Mouse (Mus musculus): ENCODE data around the gene Itgal. TPM values are rescaled to one million over a fixed set of nuclear protein-coding genes. Genes with fewer than 3 reads are reported as not detected.

Itgal gene
- polyA plus RNA-seq, 2 experiments: 4.0 to 6.4 TPM

DNA sequence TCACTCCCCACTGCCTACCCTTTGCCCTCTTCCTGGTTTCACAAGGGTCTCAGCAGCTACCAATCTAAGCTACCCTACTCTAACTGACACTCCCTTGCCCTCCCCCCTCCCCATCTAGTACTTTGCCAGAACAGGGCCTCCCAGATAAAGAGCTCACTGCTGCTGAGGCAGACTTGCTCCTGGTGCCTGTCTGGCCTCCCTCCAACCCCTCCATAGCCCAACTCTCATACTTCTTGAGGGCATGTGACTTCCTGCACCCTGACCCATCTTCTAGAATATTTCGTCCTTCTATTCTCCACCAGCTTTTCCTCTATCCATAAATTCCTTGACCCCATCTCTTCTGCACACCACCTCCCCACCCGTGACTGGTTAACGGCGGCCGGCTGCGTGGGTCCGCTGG is 46.8 kb downstream of the Itgal start:
- H3K9me3 ChIP-seq (ENCODE audit: control insufficient read depth, low read length): no peaks in the 10 kb centered on the region
- DNase-seq (ENCODE audit: low read depth in 3 of 3, low spot score in 3 of 3) (no peak), ATAC-seq (ENCODE audit: insufficient read depth) (no peak)
- peaks cover 5 to 7% of the 10 kb centered on the region in 2 experiments; a peak in 3 of 4 replicates for H3K4me1 ChIP-seq (replicated peaks; ENCODE audit: control insufficient read depth in 2 of 2, insufficient read depth in 2 of 2, low read length in 1 of 2)
- TF ChIP-seq CTCF (IDR thresholded peaks at IDR 0.05; ENCODE audit: low read depth): no peak
- no peak for TF ChIP-seq EP300 (IDR thresholded peaks at IDR 0.05; ENCODE audit: low read depth)
- no peak overlapping the region for H3K9ac ChIP-seq (replicated peaks)
- H3K27me3 ChIP-seq (ENCODE audit: control insufficient read depth, insufficient read depth, low read length): no peaks in the 10 kb centered on the region
- WGBS (ENCODE audit: insufficient replicate concordance): 84% methylated on average over 7 of the region's 7 CpGs
- no peak overlapping the region for H3K27ac ChIP-seq
- no peak overlapping the region for H3K4me2 ChIP-seq (ENCODE audit: low read depth)
- no peak overlapping the region for H3K4me3 ChIP-seq (ENCODE audit: insufficient read depth in 1 of 2, low read depth in 2 of 2, low read length in 2 of 2)
- no peaks in the 10 kb centered on the region for H3K36me3 ChIP-seq (replicated peaks; ENCODE audit: control insufficient read depth, insufficient read depth, low read depth)

DNA sequence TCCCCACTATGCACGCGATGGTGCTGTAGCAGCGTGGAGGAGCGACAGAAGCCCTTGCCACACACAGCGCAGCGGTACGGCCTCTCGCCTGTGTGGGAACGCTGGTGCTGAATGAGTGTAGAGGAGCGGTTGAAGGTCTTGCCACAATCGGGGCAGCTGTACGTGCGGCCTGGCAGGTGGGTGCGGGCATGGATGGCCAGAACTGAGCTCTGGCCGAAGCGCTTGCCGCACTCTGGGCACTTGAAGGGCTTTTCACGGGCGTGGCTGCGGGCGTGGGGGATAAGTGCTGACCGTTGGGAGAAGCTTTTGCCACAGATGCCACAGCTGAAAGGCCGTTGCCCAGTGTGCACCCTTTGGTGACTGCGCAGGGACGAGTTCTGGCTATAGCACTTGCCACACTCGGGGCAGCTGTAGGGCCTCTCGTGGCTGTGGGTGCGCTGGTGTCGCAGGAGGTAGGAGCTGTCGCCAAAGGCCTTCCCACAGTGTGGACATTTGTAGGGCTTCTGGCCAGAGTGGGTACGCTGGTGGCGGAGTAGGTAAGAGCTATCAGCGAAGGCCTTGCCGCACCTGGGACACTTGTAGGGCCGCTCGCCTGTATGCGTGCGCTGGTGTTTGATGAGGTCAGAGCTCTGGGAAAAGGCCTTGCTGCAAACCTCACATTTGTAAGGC is 47.4 kb downstream of the Itgal start:
- Histone ChIP-seq H3K36me3 (replicated peaks; ENCODE audit: control insufficient read depth, insufficient read depth, low read depth) (no peaks in the 10 kb centered on the region), H3K9me3 (ENCODE audit: control insufficient read depth, low read length) (no peaks in the 10 kb centered on the region), H3K4me3 (ENCODE audit: insufficient read depth in 1 of 2, low read depth in 2 of 2, low read length in 2 of 2) (no peak overlapping the region), H3K27me3 (ENCODE audit: control insufficient read depth, insufficient read depth, low read length) (no peaks in the 10 kb centered on the region), H3K9ac (replicated peaks) (no peak overlapping the region), H3K27ac (no peak overlapping the region), H3K4me2 (ENCODE audit: low read depth) (no peak overlapping the region), H3K4me1 (replicated peaks; ENCODE audit: control insufficient read depth in 2 of 2, insufficient read depth in 2 of 2, low read length in 1 of 2) (peaks cover 5 to 7% of the 10 kb centered on the region in 2 experiments; a peak in 3 of 4 replicates)
- ATAC-seq (ENCODE audit: insufficient read depth) (no peak), DNase-seq (ENCODE audit: low read depth in 3 of 3, low spot score in 3 of 3) (no peak)
- TF ChIP-seq EP300 (IDR thresholded peaks at IDR 0.05; ENCODE audit: low read depth): no peak
- no peak for TF ChIP-seq CTCF (IDR thresholded peaks at IDR 0.05; ENCODE audit: low read depth)
- 87% methylated on average over 38 of the region's 38 CpGs for WGBS (ENCODE audit: insufficient replicate concordance)

GRCm38 (mm10) chr7:127344371-127344770 is 48.3 kb downstream of the Itgal start:
- no peak for DNase-seq (ENCODE audit: low read depth in 3 of 3, low spot score in 3 of 3)

DNA sequence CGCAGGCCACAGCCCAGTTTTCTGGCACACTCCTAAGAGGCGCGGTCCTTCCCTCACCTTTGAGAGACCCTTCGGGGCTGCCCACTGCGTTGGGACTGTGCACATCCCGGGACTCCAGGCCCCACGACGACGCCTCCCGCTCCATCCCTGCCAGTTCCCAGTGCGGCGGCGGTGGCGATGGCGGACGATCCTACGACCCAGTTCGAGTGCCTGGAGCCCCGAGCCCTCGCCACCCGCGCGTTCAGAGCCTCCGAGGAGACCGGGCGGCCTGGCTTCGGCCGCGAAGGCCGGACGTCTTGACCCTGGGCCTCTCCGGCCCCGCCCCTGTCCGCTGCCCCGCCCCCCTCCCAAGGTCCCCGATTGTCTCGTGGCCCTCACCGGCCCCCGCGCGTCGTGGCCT is 49.0 kb downstream of the Itgal start:
- Histone ChIP-seq H3K4me3 (ENCODE audit: insufficient read depth in 1 of 2, low read depth in 2 of 2, low read length in 2 of 2) (peak overlapping the region; percentile 64 to 67), H3K27ac (no peak overlapping the region), H3K9me3 (ENCODE audit: control insufficient read depth, low read length) (no peaks in the 10 kb centered on the region), H3K4me1 (replicated peaks; ENCODE audit: control insufficient read depth in 2 of 2, insufficient read depth in 2 of 2, low read length in 1 of 2) (peaks cover 5 to 7% of the 10 kb centered on the region in 2 experiments; a peak in 3 of 4 replicates), H3K4me2 (ENCODE audit: low read depth) (peak overlapping the region; percentile 90), H3K9ac (replicated peaks) (peak overlapping the region; percentile 55), H3K27me3 (ENCODE audit: control insufficient read depth, insufficient read depth, low read length) (no peaks in the 10 kb centered on the region), H3K36me3 (replicated peaks; ENCODE audit: control insufficient read depth, insufficient read depth, low read depth) (no peaks in the 10 kb centered on the region)
- no peak for DNase-seq (ENCODE audit: low read depth in 3 of 3, low spot score in 3 of 3)
- TF ChIP-seq EP300 (IDR thresholded peaks at IDR 0.05; ENCODE audit: low read depth): no peak
- TF ChIP-seq CTCF (IDR thresholded peaks at IDR 0.05; ENCODE audit: low read depth): no peak
- peak; percentile 38 for ATAC-seq (ENCODE audit: insufficient read depth)
- WGBS (ENCODE audit: insufficient replicate concordance): 1% methylated on average over 42 of the region's 42 CpGs

More at GRCm38 (mm10) chr7:127344371-127344770, 48.3 kb downstream of the Itgal start:
- Histone ChIP-seq H3K4me3 (ENCODE audit: insufficient read depth in 1 of 2, low read depth in 2 of 2, low read length in 2 of 2) (peak overlapping the region in 1 of 2 experiments; percentile 67; a peak in 2 of 4 replicates), H3K27me3 (ENCODE audit: control insufficient read depth, insufficient read depth, low read length) (no peaks in the 10 kb centered on the region), H3K4me1 (replicated peaks; ENCODE audit: control insufficient read depth in 2 of 2, insufficient read depth in 2 of 2, low read length in 1 of 2) (peaks cover 5 to 7% of the 10 kb centered on the region in 2 experiments; a peak in 3 of 4 replicates), H3K9ac (replicated peaks) (no peak overlapping the region), H3K9me3 (ENCODE audit: control insufficient read depth, low read length) (no peaks in the 10 kb centered on the region), H3K27ac (no peak overlapping the region), H3K36me3 (replicated peaks; ENCODE audit: control insufficient read depth, insufficient read depth, low read depth) (no peaks in the 10 kb centered on the region), H3K4me2 (ENCODE audit: low read depth) (peak overlapping the region; percentile 90)
- WGBS (ENCODE audit: insufficient replicate concordance): 81% methylated on average over 8 of the region's 8 CpGs
- TF ChIP-seq CTCF (IDR thresholded peaks at IDR 0.05; ENCODE audit: low read depth): no peak
- TF ChIP-seq EP300 (IDR thresholded peaks at IDR 0.05; ENCODE audit: low read depth): no peak
- ATAC-seq (ENCODE audit: insufficient read depth): no peak

DNA sequence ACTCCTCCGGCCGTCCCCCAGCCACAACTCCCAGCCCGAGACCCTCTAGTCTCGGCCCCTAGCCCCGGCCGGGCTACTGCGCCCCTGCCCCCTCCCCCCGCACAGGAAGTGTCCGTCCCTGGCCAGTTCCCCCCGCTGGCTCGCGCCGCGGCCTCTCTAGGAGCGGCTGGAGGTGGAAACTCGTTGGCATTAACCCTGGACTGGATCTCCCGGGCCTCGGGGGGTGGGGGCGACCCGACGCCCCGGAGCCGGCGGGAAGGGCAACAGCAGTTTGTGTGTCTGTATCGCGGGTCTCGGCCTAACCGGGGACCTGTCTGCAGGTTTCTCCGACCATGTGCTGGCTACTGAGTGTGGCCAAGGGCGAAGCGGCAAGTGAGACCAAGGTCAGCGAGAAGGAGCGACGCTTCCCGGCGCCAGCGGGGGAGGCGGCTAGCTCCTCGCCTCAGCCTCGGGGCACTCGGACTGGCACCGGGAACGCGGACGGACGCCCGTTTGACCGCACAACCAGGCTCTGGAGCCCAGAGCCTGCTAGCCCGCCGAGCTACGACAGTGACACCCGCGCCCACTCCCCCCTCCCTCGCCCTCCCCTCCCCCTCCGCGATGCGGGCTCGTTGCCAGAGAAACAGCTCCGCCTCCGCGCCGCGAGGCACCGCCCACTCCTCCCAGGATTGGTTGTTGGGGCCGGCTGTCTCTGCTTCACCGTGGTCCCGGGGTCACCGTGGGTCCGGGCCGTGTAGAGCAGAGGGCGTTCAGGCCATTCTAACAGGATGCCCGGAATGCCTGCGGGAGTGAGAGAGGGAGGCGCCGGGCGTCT is 49.7 kb downstream of the Itgal start, which contains the start of gene Zfp768:
TSS of gene Zfp768 (minus strand) at position 78 of the 814 bp plus-strand sequence.
- H3K4me3 ChIP-seq (ENCODE audit: insufficient read depth in 1 of 2, low read depth in 2 of 2, low read length in 2 of 2): peak within 1 kb of the TSS; percentile 67 to 69
- no peaks in the 10 kb centered on the region for H3K9me3 ChIP-seq (ENCODE audit: control insufficient read depth, low read length)
- under 1% methylated on average over 67 of the region's 76 CpGs for WGBS (ENCODE audit: insufficient replicate concordance)
- TF ChIP-seq EP300 (IDR thresholded peaks at IDR 0.05; ENCODE audit: low read depth): no peak
- TF ChIP-seq CTCF (IDR thresholded peaks at IDR 0.05; ENCODE audit: low read depth): no peak
- peaks cover 5 to 7% of the 10 kb centered on the region in 2 experiments; a peak in 3 of 4 replicates for H3K4me1 ChIP-seq (replicated peaks; ENCODE audit: control insufficient read depth in 2 of 2, insufficient read depth in 2 of 2, low read length in 1 of 2)
- no peak within 1 kb of the TSS for H3K27ac ChIP-seq
- H3K27me3 ChIP-seq (ENCODE audit: control insufficient read depth, insufficient read depth, low read length): no peaks in the 10 kb centered on the region
- DNase-seq (ENCODE audit: low read depth in 3 of 3, low spot score in 3 of 3): peak; percentile 66 to 72 (median 69)
- peak; percentile 85 for ATAC-seq (ENCODE audit: insufficient read depth)
- no peaks in the 10 kb centered on the region for H3K36me3 ChIP-seq (replicated peaks; ENCODE audit: control insufficient read depth, insufficient read depth, low read depth)
- H3K9ac ChIP-seq (replicated peaks): peak within 1 kb of the TSS; percentile 55
- H3K4me2 ChIP-seq (ENCODE audit: low read depth): peak within 1 kb of the TSS; percentile 90
